Mouse (Mus musculus): ENCODE results near the gene Brpf3. TPM values are rescaled to one million over a fixed set of nuclear protein-coding genes. Genes with fewer than 3 reads are reported as not detected.

Brpf3 gene
- polyA plus RNA-seq, 1 experiment, result 32.3 TPM

DNA sequence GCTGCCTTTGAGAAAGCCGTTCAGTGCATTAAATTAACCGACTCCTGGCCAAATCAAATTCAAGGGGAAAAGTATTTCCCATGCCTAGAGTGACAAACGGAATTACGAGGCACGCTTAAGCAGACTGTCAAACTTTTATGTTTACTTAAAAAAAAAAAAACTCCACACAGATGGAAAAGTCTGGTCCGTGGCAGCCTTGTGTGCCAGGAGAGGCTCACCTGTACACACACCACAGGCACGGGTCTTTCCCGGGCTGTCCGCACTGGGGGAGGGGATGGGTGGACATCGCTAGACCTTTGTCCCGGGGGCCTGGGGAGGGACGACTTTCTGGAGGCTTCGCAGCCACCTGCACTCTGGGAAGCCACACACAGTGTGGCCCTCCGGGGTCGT lies 614 bp upstream of the Brpf3 start:
- WGBS, result 2% methylated on average over 15 of the region's 15 CpGs
- H3K27ac ChIP-seq (ENCODE audit: insufficient read depth, low read length), result peak overlapping the region; percentile 17; the same call in 1 of the 2 replicates
- no peaks in the 10 kb centered on the region for H3K4me1 ChIP-seq (ENCODE audit: control insufficient read depth, insufficient read depth, low read length)
- DNase-seq, result no peak
- peak overlapping the region; percentile 68 for H3K4me3 ChIP-seq (replicated peaks; ENCODE audit: insufficient read depth, low read depth, low read length)
- TF ChIP-seq POLR2A (IDR thresholded peaks at IDR 0.05; ENCODE audit: borderline replicate concordance, insufficient read depth, low read length), result no peak
- H3K27me3 ChIP-seq (ENCODE audit: control insufficient read depth, insufficient read depth, low read length), result no peaks in the 10 kb centered on the region

DNA sequence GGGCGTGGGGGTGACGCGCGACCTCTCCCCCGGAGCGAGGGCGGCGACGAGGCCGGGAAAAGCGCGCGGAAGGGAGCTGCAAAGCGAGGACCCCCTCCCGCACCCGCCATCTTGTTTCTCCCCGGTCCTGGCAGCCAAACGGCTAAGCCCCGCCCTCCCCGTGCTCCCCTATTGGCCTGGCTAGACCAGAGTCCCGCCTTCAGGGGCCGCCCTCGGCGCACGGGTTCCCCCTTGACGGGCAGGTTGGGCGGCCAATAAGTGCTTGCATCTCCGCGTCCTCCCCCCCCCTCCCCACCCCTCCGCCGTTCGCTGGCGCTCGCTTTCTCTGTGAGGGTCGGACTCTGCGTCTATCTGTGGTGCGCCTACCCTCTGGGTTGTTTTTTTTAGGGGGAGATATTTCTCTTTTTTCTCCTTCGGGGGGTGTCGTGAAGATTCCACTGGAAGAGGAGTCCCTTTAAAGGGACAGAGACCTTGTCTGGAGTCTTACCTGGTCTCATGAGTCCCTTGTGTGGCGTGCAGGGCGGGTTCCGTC lies 650 bp downstream of the Brpf3 start:
- Histone ChIP-seq H3K4me1 (ENCODE audit: control insufficient read depth, insufficient read depth, low read length) (no peaks in the 10 kb centered on the region), H3K27me3 (ENCODE audit: control insufficient read depth, insufficient read depth, low read length) (no peaks in the 10 kb centered on the region), H3K4me3 (replicated peaks; ENCODE audit: insufficient read depth, low read depth, low read length) (peak overlapping the region; percentile 89), H3K27ac (ENCODE audit: insufficient read depth, low read length) (peak overlapping the region; percentile 76; the same call in 1 of the 2 replicates)
- TF ChIP-seq POLR2A (IDR thresholded peaks at IDR 0.05; ENCODE audit: borderline replicate concordance, insufficient read depth, low read length) (peak; percentile 88), CTCF (IDR thresholded peaks at IDR 0.05; ENCODE audit: borderline replicate concordance, insufficient read depth, low read depth, low read length) (no peak)
- peak; percentile 98 to 99 for DNase-seq
- WGBS, result under 1% methylated on average over 33 of the region's 42 CpGs

GRCm38 (mm10) chr17:28802006-28802481 lies 1.2 kb downstream of the Brpf3 start:
- DNase-seq, result peak in 1 of 2 experiments; percentile 28
- WGBS, result 2% methylated on average over 18 of the region's 18 CpGs
- Histone ChIP-seq H3K27ac (ENCODE audit: insufficient read depth, low read length) (no peak overlapping the region; the same call in 1 of the 2 replicates), H3K4me3 (replicated peaks; ENCODE audit: insufficient read depth, low read depth, low read length) (peak overlapping the region; percentile 89), H3K27me3 (ENCODE audit: control insufficient read depth, insufficient read depth, low read length) (no peaks in the 10 kb centered on the region), H3K4me1 (ENCODE audit: control insufficient read depth, insufficient read depth, low read length) (no peaks in the 10 kb centered on the region)
- no peak for TF ChIP-seq POLR2A (IDR thresholded peaks at IDR 0.05; ENCODE audit: borderline replicate concordance, insufficient read depth, low read length)
- TF ChIP-seq CTCF (IDR thresholded peaks at IDR 0.05; ENCODE audit: borderline replicate concordance, insufficient read depth, low read depth, low read length), result no peak

GRCm38 (mm10) chr17:28803316-28803715 lies 2.4 kb downstream of the Brpf3 start:
- Histone ChIP-seq H3K27ac (ENCODE audit: insufficient read depth, low read length) (no peak overlapping the region), H3K4me3 (replicated peaks; ENCODE audit: insufficient read depth, low read depth, low read length) (no peak overlapping the region), H3K27me3 (ENCODE audit: control insufficient read depth, insufficient read depth, low read length) (no peaks in the 10 kb centered on the region), H3K4me1 (ENCODE audit: control insufficient read depth, insufficient read depth, low read length) (no peaks in the 10 kb centered on the region)
- DNase-seq, result no peak
- TF ChIP-seq POLR2A (IDR thresholded peaks at IDR 0.05; ENCODE audit: borderline replicate concordance, insufficient read depth, low read length), result no peak
- no peak for TF ChIP-seq CTCF (IDR thresholded peaks at IDR 0.05; ENCODE audit: borderline replicate concordance, insufficient read depth, low read depth, low read length)
- WGBS, result 94% methylated on average over 1 of the region's 1 CpGs

- TF ChIP-seq POLR2A (IDR thresholded peaks at IDR 0.05; ENCODE audit: borderline replicate concordance, insufficient read depth, low read length), result no peak
- TF ChIP-seq CTCF (IDR thresholded peaks at IDR 0.05; ENCODE audit: borderline replicate concordance, insufficient read depth, low read depth, low read length), result no peak
- H3K4me3 ChIP-seq (replicated peaks; ENCODE audit: insufficient read depth, low read depth, low read length), result no peak overlapping the region
- no peaks in the 10 kb centered on the region for H3K27me3 ChIP-seq (ENCODE audit: control insufficient read depth, insufficient read depth, low read length)
- no peak for DNase-seq
- 96% methylated on average over 6 of the region's 6 CpGs for WGBS
- H3K27ac ChIP-seq (ENCODE audit: insufficient read depth, low read length), result no peak overlapping the region
- no peaks in the 10 kb centered on the region for H3K4me1 ChIP-seq (ENCODE audit: control insufficient read depth, insufficient read depth, low read length)
These were observed 4.1 kb downstream of the Brpf3 start for GRCm38 (mm10) chr17:28804973-28805372.

DNA sequence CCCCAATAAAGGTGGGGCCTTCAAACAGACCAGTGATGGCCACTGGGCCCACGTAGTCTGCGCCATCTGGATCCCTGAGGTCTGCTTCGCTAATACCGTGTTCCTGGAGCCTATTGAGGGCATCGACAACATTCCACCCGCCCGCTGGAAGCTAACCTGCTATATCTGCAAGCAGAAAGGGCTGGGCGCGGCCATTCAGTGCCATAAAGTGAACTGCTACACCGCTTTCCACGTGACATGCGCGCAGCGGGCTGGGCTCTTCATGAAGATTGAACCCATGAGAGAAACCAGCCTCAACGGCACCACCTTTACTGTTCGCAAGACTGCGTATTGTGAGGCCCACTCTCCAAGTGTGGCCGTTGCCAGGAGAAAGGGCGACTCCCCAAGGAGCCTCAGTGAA lies 5.9 kb downstream of the Brpf3 start:
- no peaks in the 10 kb centered on the region for H3K27me3 ChIP-seq (ENCODE audit: control insufficient read depth, insufficient read depth, low read length)
- no peaks in the 10 kb centered on the region for H3K4me1 ChIP-seq (ENCODE audit: control insufficient read depth, insufficient read depth, low read length)
- H3K4me3 ChIP-seq (replicated peaks; ENCODE audit: insufficient read depth, low read depth, low read length), result no peak overlapping the region
- WGBS, result 97% methylated on average over 19 of the region's 19 CpGs
- TF ChIP-seq POLR2A (IDR thresholded peaks at IDR 0.05; ENCODE audit: borderline replicate concordance, insufficient read depth, low read length) (no peak), CTCF (IDR thresholded peaks at IDR 0.05; ENCODE audit: borderline replicate concordance, insufficient read depth, low read depth, low read length) (no peak)
- DNase-seq, result no peak
- no peak overlapping the region for H3K27ac ChIP-seq (ENCODE audit: insufficient read depth, low read length)

DNA sequence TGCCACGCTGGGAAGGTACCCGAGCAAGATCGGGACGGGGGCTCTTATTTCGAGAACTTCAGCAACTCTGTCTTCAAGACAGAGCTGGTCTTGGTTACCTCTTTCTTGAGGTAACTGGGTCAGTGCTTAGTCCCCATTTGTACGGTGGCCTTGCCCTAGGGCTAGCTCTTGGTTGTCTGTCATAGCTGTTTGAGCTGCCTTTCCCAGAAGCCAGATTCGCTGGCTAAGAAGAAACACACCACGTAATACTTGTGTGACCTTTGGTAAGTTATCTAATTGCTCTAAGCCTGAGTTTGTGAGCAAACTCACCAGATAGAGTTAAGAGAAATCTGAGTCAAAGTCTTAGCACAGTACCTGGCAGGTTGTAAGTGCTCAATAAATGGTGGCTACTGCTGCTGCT lies 7.8 kb downstream of the Brpf3 start:
- H3K27ac ChIP-seq (ENCODE audit: insufficient read depth, low read length), result no peak overlapping the region
- no peak for DNase-seq
- H3K27me3 ChIP-seq (ENCODE audit: control insufficient read depth, insufficient read depth, low read length), result no peaks in the 10 kb centered on the region
- TF ChIP-seq CTCF (IDR thresholded peaks at IDR 0.05; ENCODE audit: borderline replicate concordance, insufficient read depth, low read depth, low read length) (no peak), POLR2A (IDR thresholded peaks at IDR 0.05; ENCODE audit: borderline replicate concordance, insufficient read depth, low read length) (no peak)
- H3K4me3 ChIP-seq (replicated peaks; ENCODE audit: insufficient read depth, low read depth, low read length), result no peak overlapping the region
- no peaks in the 10 kb centered on the region for H3K4me1 ChIP-seq (ENCODE audit: control insufficient read depth, insufficient read depth, low read length)
- 97% methylated on average over 8 of the region's 8 CpGs for WGBS

- DNase-seq, result no peak
- no peaks in the 10 kb centered on the region for H3K27me3 ChIP-seq (ENCODE audit: control insufficient read depth, insufficient read depth, low read length)
- H3K4me1 ChIP-seq (ENCODE audit: control insufficient read depth, insufficient read depth, low read length), result no peaks in the 10 kb centered on the region
- TF ChIP-seq POLR2A (IDR thresholded peaks at IDR 0.05; ENCODE audit: borderline replicate concordance, insufficient read depth, low read length) (no peak), CTCF (IDR thresholded peaks at IDR 0.05; ENCODE audit: borderline replicate concordance, insufficient read depth, low read depth, low read length) (no peak)
- no peak overlapping the region for H3K4me3 ChIP-seq (replicated peaks; ENCODE audit: insufficient read depth, low read depth, low read length)
- 97% methylated on average over 10 of the region's 10 CpGs for WGBS
- no peak overlapping the region for H3K27ac ChIP-seq (ENCODE audit: insufficient read depth, low read length)
These were observed 8.4 kb downstream of the Brpf3 start for GRCm38 (mm10) chr17:28809175-28809831.
